Mouse (Mus musculus) layer of hippocampus, postnatal 10 days (tissue): ENCODE results near the gene Flot2. TPM values are rescaled to one million over a fixed set of nuclear protein-coding genes. Genes with fewer than 3 reads are reported as not detected.
A peak's percentile ranks its signal among the peaks of the same experiment; 100 is the strongest.

Experiments used
- DNase-seq, 2 experiments: peaks; one replicate each; pipeline ENCODE4 v3.0.0; 2021; ENCODE audit warnings: low spot score in 2 of 2
- total RNA-seq, 2 experiments: library from RNA; stranded (reverse); gene quantifications; 2 replicates each; pipeline ENCODE4 v1.2.3; 2021

The Flot2 gene
- total RNA-seq, 2 experiments from 2014 or later = 143 to 145 TPM

- DNase-seq = peak; percentile 70 to 80
Observed at GRCm38 (mm10) chr11:78059833-78060757, 22.4 kb downstream of the Flot2 start.

GRCm38 (mm10) chr11:78062563-78062962 lies 24.8 kb downstream of the Flot2 start:
- no peak for DNase-seq

DNA sequence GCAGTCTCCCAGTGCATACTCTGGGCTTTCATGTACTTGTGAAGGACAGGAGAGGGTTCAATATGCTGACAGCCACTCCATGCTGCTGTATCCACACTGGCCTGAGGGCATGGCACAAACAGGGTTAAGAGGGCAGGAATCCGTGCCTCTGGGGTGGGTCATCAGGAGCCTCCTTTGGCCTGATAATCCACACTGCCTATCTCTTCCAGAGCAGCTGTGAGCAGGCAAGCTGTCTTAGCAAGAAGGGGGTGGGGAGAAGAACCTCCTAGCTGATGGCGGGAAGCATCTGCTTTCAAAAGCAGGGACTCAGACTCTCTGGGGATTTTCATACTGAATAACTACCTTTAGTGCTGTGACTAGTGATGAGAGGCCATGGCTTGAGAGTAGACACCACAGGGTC lies 28.2 kb downstream of the Flot2 start:
- DNase-seq = no peak

DNA sequence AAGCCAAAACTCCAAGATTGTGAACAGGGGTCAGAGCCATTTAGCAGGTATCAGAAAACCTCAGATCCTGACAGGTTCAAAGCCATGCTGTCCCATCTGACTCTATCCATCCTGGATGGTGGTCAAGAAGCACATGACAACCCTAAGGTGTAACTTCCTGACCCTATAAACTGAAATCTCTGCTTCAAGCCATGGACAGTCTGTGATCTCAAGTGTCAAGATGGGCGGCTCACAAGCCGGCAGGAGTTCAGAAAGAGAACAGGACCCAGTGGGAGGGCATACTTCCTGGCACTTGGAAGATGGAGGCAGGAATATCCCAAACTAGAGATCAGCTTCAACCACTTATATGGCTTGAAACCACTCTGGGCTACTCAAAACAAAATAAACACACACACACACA lies 28.9 kb downstream of the Flot2 start:
- DNase-seq = no peak

DNA sequence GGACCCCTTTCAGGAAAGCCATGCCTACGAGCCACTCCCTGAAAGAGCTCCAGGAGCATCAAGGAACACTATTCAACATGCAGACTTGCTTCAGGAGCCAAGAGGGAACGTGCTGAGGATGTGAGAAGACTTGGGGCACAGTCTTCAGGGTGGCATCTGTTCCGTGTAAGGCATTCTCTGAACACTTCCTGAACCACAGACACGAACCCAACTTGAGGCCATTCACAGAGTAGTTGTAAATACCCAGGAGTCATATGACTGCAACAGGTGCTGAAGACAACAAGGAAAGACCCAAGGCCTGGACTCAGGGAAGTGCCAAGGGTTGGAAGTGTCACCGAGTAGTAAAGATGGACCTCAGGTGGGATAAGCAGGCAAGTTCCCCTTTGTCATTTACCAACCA lies 29.8 kb downstream of the Flot2 start:
- DNase-seq = no peak

GRCm38 (mm10) chr11:78069130-78069529 lies 31.4 kb downstream of the Flot2 start:
- no peak for DNase-seq

GRCm38 (mm10) chr11:78069646-78070045 lies 31.9 kb downstream of the Flot2 start:
- DNase-seq = no peak

DNA sequence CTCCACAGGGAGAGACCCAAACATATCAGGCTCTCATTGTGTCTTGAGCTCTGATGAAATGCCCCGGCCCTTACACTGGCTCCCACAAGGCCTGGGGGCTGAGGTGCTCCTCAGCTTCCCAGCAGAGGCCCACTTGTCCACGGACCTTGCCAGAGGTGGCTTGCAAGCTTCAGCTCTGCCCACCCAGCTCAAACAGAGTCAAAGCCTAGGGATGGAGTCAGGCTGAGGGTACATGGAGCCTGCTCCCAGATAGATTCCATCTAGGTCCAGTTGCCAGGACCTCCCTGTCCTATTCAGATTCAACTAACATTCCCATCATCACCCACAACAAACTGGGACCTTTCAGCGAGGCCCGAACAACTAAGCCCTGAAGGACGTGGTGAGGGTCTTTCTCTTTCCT lies 34.2 kb downstream of the Flot2 start:
- DNase-seq = no peak

- no peak for DNase-seq
Observed at GRCm38 (mm10) chr11:78072425-78073130, 34.8 kb downstream of the Flot2 start.

DNA sequence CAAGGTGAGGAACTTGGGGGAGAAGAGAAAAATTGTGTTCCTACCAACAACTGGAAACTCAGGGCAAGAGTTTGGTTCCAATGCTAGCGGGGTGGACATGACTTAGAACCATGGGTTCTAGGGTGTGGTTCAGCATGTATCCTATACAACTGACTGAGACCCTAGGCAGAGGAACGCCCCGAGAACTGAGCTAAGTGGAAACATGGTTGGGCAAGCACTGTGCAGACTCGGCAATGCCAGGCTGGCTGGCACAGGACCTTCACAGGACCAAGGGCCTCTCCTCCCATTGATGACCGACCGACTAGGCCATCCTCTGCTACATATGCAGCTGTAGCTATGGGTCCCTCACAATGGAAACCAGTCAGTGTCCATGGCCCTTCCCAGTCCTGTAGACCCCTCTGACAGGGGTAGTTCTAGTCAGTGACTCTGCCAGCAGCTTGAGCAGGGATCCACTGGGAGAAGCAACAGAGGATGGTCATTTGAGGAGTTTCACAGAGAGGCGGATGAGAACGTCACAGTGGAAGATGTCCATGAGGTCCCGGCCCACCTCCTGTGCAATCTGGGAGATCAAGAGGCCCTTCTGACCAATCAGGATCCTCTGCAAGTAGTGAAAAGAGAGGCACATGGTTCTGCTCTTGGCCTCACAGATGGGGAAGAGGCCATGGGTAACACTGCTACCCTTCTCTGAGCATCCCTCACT lies 36.0 kb downstream of the Flot2 start:
- no peak for DNase-seq

DNA sequence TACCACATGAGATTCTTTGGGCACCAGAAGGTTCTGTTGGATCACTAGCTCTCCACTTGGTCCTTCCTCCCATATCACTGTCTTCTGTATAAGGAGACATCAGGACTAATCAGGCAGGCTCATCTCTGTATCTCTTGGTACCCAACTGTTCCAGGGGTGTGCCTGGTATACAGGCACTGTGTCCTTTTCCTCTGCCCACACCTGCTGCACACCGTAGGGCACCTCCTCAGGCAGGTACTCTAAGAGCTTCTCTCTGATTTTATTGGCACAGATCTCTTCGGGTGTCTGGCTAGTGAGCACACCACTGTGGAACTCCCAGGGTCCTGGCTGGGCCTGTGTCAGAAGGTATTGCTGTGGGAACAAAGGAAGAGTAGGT lies 36.5 kb downstream of the Flot2 start:
- no peak for DNase-seq

GRCm38 (mm10) chr11:78074666-78075065 lies 36.9 kb downstream of the Flot2 start:
- no peak for DNase-seq

DNA sequence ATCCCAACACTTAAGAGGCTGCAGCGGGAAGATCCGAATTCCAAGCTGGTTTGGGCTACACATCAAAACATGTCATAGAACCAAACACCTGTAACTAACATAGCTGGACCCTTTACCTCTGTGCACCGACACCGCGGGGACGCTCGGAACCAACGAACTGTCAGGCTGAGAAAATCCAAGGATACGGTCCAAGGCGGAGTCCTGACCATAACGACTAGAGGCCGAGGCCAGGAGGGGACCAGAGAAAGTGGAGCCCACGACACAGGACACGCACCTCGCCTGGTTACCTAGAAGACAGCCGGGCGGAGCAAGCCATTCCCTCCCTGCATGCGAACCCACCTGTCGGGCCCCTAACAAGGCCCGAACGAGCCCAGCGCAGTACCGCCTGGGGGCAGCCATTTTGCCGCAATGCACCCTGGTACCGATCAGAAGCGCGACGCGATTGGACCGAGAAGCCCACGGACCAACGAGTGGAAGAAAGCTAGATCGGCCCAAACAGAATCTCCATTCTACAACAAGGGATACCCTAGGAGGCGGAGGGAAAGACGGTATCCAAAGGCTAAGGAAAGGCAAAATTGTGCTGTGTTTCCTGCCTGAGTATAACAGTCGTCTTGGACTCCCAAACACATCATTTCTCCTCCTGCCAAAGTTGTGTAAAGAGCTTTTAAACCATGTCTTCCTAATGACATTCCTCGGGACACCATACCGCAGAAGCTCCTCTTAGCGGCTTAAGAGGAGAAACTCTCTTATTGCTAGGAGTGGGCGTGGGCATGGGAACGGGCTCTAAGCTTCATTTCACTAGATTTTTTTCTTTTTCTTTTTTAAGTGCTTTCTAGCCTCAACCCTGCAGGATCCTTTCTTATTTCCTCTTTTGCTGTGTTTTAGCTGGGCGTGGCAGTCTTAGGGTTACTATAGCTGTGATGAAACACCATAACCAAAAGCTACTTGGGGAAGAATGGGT lies 42.5 kb downstream of the Flot2 start, which contains the start of gene Eral1:
TSS of gene Eral1 (minus strand) at position 423 of the 961 bp plus-strand sequence.
- peak; percentile 78 to 85 for DNase-seq

DNA sequence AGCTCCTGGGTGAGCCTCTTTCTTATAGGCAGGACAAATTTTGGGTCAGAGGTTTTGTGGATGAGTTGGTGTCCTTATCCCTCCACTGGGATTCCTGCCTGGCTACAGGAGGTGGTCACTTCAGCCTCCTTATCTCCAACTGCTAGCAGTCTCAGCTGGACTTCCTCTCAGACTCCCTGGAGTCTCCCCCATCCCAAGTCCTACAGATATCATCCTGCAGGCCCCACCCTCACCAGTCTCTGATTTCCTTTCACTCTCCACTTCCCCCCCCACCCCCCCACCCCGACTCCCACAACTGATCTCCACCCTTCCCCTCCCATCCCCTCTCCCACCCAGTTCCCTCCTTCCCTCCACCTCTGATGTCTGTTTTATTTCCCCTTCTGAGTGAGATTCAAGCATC lies 45.9 kb downstream of the Flot2 start:
- no peak for DNase-seq

GRCm38 (mm10) chr11:78086925-78087479 lies 49.3 kb downstream of the Flot2 start:
- no peak for DNase-seq

DNA sequence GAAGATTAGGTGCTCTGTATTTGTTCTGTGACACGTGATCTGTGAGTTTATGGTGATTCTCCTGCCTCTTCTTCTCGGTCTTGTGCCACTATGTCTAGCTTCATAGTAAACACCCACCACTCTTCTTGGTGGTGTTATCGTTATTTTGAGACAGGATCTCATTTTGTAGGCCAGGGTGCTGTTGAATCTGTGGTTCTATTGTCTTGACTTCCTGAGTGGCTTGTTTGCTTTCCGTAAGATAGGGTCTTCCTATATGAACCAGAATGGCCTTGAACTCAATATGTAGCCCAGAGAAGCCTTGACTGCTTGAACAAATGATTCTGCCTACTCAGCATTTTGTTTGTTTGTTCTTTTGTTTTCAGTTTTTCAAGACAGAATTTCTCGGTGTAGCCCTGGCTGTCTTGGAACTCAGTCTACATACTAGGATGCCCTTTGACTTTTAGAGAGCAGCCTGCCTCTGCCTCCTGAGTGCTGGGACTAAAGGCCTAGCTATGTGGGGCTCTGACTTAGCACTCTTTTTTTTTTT lies 50.1 kb downstream of the Flot2 start:
- DNase-seq = no peak

DNA sequence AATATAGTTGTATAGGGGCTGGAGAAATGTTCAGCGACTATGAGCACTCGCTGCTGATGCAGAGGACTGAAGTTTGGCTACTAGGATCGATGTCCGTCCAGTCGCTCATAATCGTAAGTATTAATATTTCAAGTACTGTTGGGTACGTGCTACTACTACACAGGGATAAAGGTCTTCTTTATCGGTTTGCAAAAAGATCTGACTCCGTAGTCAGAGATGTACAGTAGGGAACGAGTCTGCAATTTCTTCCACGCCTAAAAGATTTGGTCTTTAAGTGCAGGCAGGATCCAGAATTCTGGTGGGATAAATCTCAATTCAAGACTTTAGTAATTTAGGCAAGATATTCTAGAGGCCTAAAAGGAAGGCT lies 56.4 kb downstream of the Flot2 start:
- no peak for DNase-seq

- DNase-seq = peak; percentile 93 to 95
Observed at GRCm38 (mm10) chr11:78094504-78095143, 56.9 kb downstream of the Flot2 start, which contains the start of gene Fam222b. Fam222b (plus strand) TSS chr11:78094660.

- no peak for DNase-seq
Observed at GRCm38 (mm10) chr11:78095144-78095516, 57.4 kb downstream of the Flot2 start.

GRCm38 (mm10) chr11:78097077-78097476 lies 59.3 kb downstream of the Flot2 start:
- DNase-seq = no peak
